Mouse (Mus musculus): Measurements from ENCODE around the gene Gm28551. TPM values are rescaled to one million over a fixed set of nuclear protein-coding genes. Genes with fewer than 3 reads are reported as not detected.

Gene Gm28551
- total RNA-seq, 2 experiments from 2014 or later, result 0.20 to 0.59 TPM

GRCm38 (mm10) chr1:53291197-53291596 lies 61.3 kb downstream of the Gm28551 start:
- DNase-seq (ENCODE audit: low spot score in 2 of 2), result no peak

Other genes starting within 250 kb of the Gm28551 start
- under 1 TPM in 1 of 2 experiments, not detected in 1; 0.62 TPM for gene 1700019A02Rik, start 165.0 kb downstream of the Gm28551 start, total RNA-seq (2021)
- 10 to 100 TPM; 31.3 to 37.6 TPM for gene Pms1, start 55.6 kb downstream of the Gm28551 start, total RNA-seq (2021)
- gene Ormdl1, start 55.6 kb downstream of the Gm28551 start, total RNA-seq (2021), result 10 to 100 TPM; 10.0 to 11.2 TPM
- under 1 TPM in 1 of 2 experiments, not detected in 1; 0.66 TPM for gene Gm28778, start 55.6 kb downstream of the Gm28551 start, total RNA-seq (2021)
- gene Osgepl1, start 39.0 kb downstream of the Gm28551 start, total RNA-seq (2021), result 10 to 100 TPM; 16.2 to 19.0 TPM
- not detected for gene Asdurf, start within 50 bp of the Gm28551 start, total RNA-seq (2021)
- gene Asnsd1, start 85 bp upstream of the Gm28551 start, total RNA-seq (2021), result 10 to 100 TPM; 23.8 to 24.9 TPM